Mouse (Mus musculus) mesoderm, embryonic 11.5 days (tissue): ENCODE measurements at regions not wholly inside any gene's neighbourhood (a gene's known extent, or its start where the extent isn't known, plus 50 kb on each side); places are given as distances from the start of the nearest gene placed in this dataset.

ENCODE experiments used
- DNase-seq: peaks from one replicate; pipeline ENCODE4 v3.0.0-alpha.2; 2012; ENCODE audit warnings: low read depth, low spot score

DNA sequence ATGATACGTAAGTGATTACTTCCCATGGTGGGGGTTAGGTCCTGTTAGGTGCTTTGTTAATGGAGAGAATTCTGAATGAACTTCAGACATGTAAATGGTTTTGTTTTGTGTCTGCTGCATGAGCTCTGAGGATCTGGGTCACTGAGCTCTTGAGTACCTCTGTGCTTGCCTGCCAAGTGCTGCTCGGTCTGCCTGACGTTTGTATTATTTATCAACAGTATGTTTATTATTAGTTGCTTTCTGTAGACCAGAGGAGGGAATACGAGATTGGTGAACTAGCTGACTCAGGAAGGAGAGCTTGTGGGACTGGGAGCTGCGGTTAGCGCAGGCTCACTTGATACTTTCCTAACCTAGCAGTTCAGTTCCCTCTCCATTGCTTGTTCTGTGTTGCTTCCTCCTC is 76.5 kb upstream of the Serp2 start:
- no peak for DNase-seq

DNA sequence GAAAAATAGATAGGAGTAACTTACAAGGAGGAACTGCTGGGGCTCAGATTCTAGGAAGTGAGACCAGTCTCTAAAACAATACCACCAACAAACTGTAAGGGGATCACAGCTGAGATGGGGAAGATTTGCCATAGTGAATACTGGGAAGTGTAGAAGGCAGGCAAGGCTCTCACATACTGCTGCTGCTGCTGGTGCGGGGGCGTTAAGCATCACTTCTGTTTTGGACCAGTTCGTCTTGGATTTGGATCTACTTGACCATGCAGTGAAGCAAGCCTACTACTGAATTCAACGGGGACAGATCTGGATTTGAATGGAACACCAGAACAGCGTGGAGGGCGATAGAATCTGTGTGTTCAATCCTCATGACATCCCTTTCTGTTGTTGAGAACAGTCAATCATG is 76.1 kb upstream of the Serp2 start:
- no peak for DNase-seq

DNA sequence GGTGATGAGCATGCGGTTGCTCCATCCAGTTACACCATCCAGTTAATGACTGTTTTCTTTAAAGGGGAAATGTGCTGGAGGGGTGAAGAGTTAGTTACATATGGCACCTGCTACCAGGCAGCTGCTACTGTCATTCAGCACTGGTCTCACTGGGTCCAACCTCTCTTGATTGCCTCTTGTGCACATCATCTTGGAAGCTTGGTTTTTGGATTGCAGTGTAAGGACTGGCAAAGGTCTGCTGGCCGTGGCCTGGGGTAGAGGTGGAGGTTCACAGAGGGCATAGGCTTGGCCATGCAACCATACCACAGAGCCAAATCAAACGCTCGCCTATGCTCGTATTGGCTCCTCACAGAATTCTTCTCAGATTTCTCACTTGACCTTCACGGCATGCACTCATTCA is 75.1 kb upstream of the Serp2 start:
- DNase-seq = no peak

DNA sequence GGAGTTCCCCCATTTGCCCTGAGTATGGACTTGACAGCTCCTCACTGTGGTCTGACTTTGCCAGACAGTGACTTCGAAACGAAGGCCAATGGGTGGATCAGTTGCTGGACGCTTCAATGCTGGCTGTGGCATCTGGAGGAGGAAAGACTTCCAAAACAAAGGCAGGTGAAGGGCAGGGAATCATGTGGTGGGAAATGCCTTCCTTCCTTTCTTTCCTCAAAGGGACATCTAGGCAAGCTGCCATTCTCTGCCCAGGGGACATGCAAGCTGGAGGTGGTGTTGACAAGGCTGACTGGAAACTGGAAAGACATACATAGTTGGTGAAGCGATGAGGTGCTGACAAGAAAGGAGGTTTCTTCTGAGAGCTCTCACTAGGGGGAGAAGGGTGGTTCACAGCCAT is 74.5 kb upstream of the Serp2 start:
- no peak for DNase-seq

DNA sequence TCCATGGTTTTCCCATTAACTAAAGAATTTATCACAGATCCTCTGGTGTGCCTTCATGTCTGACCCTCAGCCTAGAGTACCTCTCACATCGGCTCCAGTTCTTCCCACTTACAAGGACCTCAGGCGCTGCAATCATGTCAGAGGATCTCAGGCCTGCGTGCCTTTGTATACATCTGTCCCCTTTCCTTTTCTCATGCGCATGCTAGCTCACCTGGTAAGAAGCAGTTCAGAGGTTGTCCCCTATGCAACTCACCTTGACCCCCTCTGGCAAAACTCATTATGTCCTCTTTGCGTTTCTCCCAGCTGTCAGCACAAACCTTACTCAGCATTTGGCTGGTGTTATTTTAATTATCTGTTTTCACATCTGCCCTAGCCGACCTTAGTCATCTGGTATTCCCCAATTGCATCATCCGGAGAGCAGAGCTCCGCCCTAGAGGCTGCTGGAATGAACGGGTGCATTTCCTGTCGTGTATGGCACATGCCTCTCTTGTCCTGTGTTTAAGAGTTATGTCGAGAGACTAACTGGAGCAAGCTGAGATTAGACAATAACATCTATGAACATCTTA is 73.3 kb upstream of the Serp2 start:
- DNase-seq = no peak

DNA sequence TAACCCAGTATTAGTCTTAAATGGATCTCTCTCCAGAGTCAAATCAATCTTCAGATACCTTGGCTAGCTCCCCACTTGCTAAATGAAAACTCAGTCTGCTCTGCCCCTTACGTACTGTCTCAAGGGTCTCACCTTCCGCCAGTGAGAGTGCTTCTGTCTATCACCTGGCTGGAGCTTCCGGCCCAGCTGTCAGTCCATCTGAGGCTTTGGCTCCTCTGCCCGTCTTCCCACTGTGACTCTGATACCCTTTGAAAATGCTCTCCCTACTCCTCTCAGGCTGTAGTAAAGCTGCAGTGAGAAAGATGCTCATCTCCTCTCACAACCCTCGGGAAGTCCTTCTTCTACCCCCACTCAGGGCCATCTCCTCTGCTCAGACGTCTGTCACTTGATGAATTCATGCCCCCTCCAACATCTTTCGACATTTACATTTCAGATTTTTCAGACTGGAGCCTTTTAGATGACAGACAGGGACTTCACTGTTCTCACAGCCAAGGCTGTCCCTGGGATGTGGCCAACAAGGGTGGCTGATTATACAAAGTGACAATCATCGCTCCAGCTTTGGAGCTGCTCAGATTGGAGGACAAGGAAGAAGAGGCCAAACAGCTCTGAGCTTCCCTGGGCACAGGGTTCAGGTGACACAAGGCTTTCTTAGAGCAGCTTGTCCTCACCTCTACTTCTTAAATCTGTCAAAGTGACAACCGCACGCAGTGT is 71.6 kb upstream of the Serp2 start:
- no peak for DNase-seq

DNA sequence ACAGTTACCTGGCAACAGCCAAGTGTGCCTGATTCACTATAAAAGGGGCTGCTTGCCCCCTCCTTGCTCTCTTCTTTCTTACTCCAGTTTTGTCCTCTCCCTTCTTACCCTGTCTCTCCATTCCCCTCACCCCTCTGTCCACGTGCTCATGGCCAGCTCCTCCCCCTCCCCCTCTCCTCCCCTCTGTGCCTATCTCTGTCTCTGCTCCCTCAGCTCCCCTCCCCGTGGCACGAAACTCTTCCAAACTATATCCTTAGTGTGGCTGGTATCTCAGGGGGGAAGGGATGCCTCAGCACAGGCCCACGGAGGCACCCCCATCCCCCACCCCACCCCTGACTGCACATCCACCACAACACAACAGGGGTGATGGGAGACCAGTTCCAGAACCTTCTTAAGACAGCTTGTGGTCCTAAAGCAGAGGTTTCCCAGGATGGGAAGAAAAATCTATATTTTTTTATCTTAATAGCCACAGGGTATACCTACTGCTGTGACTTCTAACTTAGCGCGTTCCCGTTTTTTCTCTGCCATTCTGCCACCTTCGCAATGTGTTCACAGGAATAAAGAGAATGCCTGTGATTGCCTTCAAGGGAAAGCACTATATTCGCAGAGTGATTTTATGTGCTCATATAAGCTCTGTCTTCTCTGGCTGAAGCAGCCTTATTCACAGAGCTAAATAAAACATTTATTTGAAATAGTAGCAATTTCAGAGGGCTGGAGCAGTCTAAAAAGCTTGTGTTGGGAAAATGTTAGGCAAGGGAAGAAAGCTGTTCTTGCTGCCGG is 69.1 kb upstream of the Serp2 start:
- no peak for DNase-seq

DNA sequence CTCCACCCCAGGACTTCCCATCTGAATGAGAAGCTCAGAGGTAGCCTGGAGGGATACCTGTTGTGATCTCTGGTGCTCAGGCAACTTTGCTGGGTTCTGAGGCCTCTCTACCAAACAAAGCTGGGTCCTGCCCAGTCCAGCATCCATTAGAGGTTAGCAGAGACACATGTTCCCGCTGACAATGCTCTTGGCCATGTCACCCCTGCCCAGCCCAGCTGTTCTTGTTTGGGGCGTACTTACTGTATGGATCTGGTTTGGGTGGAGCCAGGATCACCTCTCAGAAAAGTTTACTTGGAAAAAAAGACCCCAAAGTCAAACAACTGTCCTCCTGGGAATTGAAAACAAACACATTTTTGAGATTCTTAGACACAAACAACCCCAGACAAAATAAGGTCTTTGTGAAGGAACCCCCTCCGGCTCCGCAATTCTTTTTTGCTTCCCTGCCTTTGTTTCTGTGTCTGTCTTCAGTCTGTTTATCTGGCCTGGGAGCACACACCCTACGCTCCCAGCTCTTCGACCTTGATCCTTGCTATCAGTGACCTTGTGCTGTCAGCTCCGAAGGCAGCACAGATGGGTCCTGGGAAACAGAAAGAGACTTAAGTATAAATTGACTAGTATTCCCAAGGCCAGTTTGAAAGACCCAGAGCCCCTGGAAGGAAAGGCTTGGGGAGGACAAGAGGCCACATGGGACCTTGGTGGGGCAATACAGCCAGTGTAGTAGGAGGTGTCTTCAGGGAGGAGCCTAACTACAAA is 68.1 kb upstream of the Serp2 start:
- no peak for DNase-seq

DNA sequence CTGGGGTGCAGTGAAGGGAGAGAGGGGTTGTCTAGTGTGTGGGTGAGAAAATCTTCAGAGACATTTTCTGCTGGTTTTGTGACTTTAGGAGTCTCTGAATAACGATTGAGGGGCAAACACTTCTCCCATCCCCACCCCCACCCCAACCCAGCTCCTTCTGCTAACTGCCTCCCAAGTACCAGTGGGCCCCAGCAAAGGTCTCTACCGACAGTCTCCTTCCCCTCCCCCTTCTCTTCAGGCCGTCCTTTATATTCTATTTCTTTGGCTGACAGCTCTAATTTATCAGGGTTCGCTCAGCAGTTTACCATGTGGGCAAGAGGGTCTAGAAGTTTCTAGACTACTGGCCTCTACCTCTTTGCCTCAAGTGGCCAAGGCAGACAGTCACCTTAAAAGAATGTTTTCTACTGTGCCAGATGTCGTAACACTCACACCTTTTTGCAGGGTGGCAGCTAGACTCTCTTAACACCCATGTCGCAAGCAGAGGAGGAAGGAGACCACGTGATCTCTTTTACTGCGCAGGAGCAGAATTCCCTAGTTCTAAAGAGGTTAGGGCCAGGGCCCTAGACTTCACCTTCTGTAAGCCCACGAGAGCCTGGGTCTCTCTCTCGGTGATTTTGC is 66.8 kb upstream of the Serp2 start:
- DNase-seq = peak; percentile 43

DNA sequence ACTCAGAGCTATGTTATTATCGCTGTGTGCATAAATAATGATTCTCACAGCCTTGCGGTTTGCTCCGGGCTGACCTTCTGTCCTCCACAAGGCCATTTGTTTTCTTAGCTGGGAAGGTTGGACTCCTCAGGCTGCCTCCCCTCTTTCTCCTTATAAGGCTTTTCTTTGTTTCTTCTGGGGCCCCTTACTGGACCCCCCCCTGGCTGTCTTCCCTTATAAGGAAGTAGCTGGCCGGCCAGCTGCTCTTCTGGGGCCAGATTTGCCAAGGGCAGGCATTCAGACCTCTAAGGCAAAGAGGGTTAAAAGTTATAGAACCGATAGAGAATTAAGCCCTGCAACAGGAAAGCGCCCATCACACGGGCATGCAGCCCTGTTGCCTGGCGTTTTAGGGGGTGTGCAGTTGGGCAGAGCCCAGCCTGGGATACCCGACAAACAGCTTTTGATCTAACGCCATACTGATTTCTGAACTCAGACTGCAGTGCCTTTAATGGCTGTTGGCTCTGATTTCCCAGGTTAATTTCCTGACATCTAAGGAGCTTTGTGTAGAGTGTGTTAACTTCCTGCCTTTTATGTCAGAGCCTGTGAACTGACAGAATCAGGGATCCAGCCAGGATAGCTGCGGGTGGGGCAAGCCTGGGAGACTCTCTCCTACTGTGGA is 66.1 kb upstream of the Serp2 start:
- DNase-seq = peak; percentile 70

DNA sequence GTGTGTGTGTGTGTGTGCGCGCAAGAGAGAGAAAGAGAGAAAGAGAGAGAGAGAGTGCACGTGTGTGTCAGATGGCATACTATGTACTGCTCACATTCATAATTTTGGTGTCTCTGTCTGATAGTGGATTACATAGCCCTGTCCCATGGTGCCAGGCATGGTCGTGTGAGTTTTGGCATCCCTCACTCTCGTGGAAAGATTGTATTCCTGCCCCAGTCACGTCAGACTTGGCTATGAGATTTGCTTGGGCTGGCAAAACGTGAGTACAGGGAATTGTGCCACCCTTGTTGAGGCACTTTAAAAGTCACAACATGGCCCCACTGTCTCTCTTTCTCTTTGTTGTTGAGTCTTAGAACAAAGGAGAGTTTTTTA is 62.3 kb upstream of the Serp2 start:
- DNase-seq = no peak

DNA sequence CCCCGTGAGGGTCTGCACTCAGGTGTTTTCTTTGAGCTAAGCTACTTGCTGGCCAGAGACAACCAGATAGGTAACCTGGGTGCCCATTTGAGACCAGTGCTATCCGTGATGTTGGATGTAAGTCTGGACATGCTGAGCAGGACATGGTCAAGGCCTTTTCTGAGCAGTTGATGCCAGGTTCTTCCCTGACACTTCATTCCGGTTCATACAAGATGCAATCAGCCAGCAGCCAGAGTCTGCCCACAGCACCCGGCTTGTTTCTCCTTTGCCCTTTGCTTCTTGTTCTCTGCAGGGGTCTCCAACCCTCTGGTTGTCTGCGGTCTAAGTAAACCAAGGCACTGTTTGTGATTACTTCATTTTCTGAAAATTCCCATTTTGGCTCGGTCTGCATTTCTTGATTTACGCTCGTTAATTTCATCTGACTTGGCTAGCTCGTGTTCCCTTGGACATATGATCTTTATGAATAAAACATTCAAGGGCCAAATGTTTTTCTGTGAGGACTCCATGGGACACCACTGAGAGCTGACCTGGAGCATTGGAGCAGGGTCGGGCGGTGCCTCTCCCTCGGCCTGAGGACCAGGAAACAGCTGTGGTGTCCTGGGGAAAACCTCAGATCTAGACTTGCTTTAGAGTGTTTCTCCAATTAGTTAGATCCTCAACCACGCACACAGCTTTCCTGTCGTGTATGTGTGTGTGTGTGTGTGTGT is 61.8 kb upstream of the Serp2 start:
- DNase-seq = no peak

DNA sequence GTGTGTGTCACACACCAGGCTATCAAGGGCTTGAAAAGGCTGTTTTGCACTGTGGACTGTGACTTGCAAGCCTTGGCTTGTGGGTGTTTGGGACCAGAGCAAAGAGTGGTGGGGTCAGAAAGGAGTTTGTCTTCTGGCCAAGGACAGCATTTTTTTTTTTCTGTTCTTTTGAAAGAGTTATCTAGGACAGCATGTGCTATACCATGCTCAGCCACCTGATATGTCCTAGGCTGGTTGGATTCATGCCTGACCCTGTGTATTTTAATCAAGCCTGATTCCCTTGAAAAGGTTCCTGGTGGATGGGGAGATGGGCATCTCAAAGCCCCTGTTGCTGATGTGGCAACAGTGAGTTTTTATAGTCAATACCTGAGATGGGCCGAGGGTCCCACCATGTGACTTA is 61.2 kb upstream of the Serp2 start:
- no peak for DNase-seq

DNA sequence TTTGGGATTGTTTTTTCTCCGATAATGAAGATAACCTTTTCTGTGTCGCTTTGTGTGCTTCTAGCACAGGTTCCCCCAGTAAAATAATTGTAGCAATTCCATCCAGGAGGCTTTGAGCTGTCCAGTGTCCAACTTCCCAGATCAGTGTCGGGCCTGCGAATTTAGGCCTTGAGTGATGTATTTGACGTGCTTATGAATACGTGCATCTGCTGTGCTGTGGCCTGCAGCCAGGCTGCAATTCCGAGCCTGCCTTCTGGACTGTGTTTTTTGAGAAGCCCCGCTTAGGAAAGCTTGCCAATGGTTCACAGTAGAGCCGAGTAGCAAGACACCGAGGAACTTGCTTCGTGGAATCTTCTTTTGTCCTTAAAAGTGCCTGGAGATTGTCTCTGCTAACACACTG is 60.8 kb upstream of the Serp2 start:
- no peak for DNase-seq

DNA sequence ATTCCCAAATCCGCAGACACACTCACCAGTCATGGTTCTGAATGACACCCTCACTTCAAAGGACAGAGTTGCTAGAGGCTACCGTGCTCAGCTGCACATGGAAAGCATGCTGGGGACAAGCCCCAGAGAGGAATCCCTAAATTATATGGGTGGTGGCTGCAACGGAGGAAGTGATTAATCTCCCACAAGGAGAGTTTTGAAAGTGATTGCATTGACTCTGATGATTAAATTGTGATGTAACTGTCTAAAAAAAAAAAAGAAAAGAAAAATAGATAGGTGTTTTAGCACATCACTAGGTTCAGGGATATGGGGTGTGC is 59.6 kb upstream of the Serp2 start:
- DNase-seq = no peak

DNA sequence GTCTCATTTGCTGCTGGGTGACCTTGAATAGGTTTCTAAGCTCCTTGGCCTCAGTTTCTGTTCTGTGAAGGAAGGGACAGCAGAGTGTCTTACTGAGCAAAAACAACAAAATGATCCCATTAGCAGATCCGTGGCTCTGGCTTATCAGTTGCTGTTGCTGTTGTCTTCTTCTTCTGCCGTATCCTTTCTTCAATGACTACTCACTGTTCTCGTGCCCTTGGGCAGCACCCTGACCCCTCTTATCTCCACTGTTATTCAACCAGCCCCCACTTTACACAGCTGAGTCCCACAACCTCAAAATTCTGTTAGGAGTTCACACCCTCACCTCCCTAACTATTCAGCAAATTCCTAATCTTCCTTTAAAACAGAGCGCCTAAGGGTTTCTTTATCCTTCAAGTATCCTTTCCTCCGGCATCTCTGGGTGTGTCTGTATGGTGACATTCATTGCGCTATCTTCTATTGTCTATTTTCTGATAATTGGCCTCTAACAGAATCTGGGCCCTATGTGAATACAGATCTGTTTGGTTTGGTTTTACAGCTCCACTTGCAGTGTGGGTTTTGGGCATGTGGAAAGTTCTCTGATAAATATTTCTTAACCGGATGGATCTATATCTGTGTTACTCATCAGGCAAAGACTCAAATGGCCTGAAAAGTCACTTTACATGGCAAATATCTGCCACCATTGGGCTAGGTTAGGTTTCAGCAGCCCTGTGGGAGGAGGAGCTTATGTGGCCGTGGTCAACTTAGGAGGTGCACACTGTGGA is 59.1 kb upstream of the Serp2 start:
- no peak for DNase-seq

DNA sequence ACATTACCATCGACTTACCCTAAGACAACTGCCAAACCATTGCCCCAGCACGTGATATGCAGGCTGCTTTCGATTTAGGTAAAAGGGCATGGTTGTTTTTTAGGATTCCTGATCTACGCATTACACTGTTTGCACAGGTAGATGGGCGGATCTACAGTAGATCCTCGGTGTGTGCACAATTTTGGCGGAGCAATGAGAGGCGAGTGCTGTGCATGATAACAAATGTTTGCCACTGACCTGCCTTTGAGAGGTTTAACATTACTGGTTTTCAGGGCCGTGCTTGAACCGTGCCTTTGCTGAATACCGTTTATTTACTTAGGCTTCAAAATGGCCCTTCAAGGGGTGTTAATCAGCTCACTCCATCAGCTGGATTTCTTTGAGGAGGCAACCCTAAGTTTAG is 58.5 kb upstream of the Serp2 start:
- no peak for DNase-seq

DNA sequence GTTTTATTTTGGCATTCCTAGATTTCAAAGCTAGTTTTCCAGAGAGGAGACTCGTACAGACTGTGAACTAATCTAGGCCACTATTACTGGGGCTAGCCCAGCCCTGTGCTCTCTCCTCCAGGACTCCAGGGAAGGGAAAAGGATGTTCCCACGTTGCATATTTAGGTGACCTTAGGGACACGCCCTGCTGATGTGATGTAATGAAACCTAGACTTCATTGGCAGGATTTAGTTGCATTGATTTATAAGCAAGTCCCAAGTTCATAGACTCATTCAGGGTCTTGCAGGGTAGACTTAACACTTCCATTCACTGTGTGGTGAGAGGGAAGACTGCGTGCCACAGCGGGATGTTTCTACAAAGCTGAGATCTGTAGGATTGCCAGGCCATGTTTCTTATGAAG is 58.0 kb upstream of the Serp2 start:
- DNase-seq = no peak

DNA sequence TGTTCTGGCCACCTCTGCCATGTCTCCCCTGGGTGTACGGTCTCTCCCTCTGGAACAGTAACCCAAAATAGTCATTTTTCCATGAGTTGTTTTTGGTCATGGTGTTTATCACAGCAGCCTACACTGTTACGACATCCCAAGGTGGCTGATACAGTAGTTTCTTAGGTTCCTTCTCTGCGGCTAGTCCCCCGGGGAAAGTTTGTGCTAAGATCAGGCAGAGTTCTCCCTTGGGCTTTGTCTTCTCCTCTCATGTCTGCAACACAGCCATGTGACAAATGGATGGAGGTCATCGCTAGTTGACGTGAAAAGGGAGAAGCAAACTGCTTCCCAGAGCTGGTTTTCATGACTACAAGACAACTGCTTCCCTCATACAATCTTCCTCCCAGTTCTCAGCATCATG is 56.9 kb upstream of the Serp2 start:
- DNase-seq = no peak
